Mouse (Mus musculus) ES-E14 (cell line): ENCODE data around the gene Degs1. TPM values are rescaled to one million over a fixed set of nuclear protein-coding genes. Genes with fewer than 3 reads are reported as not detected.
"Not testable (repeated sequence)": the region's sequence is repeated elsewhere in the genome, so short reads cannot be mapped to it uniquely, and the experiment has no call there.

Source experiments
- DNase-seq: peaks from one replicate; pipeline ENCODE4 v3.0.0-alpha.2; 2013; ENCODE audit warnings: low read depth, low spot score
- H3K27ac ChIP-seq: 2 replicates; pipeline ENCODE4 v1.5.1; 2012; ENCODE audit warnings: low read depth, mild to moderate bottlenecking, low read length, moderate library complexity, mixed read lengths; ENCODE audit not compliant: poor library complexity, insufficient read depth, severe bottlenecking
- H3K36me3 ChIP-seq: 2 replicates; pipeline ENCODE4 v1.6.1; 2012; ENCODE audit warnings: mild to moderate bottlenecking, low read length, moderate library complexity, mixed read lengths; ENCODE audit not compliant: control insufficient read depth, poor library complexity, insufficient read depth, severe bottlenecking
- H3K4me1 ChIP-seq, 2 experiments: fragments of 150-350 bp in 1 of 2; sonication (generic) in 1 of 2; 2 replicates each; pipeline ENCODE4 v1.6.1; 2012; ENCODE audit warnings: low read length in 2 of 2, mild to moderate bottlenecking in 1 of 2, mixed read lengths in 1 of 2; ENCODE audit not compliant: control insufficient read depth in 2 of 2, insufficient read depth in 2 of 2, poor library complexity in 1 of 2
- H3K4me3 ChIP-seq, 2 experiments: fragments of 150-350 bp in 1 of 2; sonication (generic) in 1 of 2; 2 replicates each; pipeline ENCODE4 v1.5.1; 2012; ENCODE audit warnings: low read length in 2 of 2, low read depth in 1 of 2, mild to moderate bottlenecking in 1 of 2, mixed read lengths in 1 of 2; ENCODE audit not compliant: insufficient read depth in 1 of 2, poor library complexity in 1 of 2, severe bottlenecking in 1 of 2
- H3K9ac ChIP-seq: 2 replicates; pipeline ENCODE4 v1.6.1; 2012; ENCODE audit warnings: low read depth, mild to moderate bottlenecking, low read length, mixed read lengths; ENCODE audit not compliant: poor library complexity, insufficient read depth, severe bottlenecking
- H3K9me3 ChIP-seq: fragments of 150-350 bp; sonication (generic); 2 replicates; pipeline ENCODE4 v1.6.1; 2012; ENCODE audit warnings: low read depth, mild to moderate bottlenecking, low read length; ENCODE audit not compliant: control insufficient read depth, insufficient read depth
- CHD2 ChIP-seq: IDR thresholded peaks from 2 replicates; pipeline ENCODE4 v1.6.1; 2014; ENCODE audit warnings: mild to moderate bottlenecking, low read depth, low read length, inconsistent platforms
- HCFC1 ChIP-seq: IDR thresholded peaks from 2 replicates; pipeline ENCODE4 v1.6.1; 2012; ENCODE audit warnings: low read length, inconsistent platforms, borderline replicate concordance; ENCODE audit not compliant: insufficient read depth
- MAFK ChIP-seq: IDR thresholded peaks from 2 replicates; pipeline ENCODE4 v1.6.1; 2014; ENCODE audit warnings: mild to moderate bottlenecking, low read depth, low read length, inconsistent platforms; ENCODE audit not compliant: insufficient read depth
- ZC3H11A ChIP-seq: IDR thresholded peaks from 2 replicates; pipeline ENCODE4 v1.6.1; 2012; ENCODE audit warnings: low read depth, mild to moderate bottlenecking, inconsistent platforms, low read length, borderline replicate concordance
- ZNF384 ChIP-seq: IDR thresholded peaks from 2 replicates; pipeline ENCODE4 v1.6.1; 2012; ENCODE audit warnings: low read depth, low read length, inconsistent platforms
- in situ Hi-C, 2 experiments: fragments of 600-800 bp; cut with MboI; formaldehyde crosslinking; loops; one replicate each; pipeline ENCODE4 v1.15.1; 2025; ENCODE audit warnings: low sequenced_read_pairs in 2 of 2, inconsistent platforms in 1 of 2; ENCODE audit not compliant: unreplicated experiment in 2 of 2
- total RNA-seq: library from RNA; depleted of rRNA; stranded (reverse); fragments of 300-350 nt; gene quantifications from 2 replicates; pipeline ENCODE4 v1.2.3, GENCODE M21; 2012

Degs1 gene
- total RNA-seq, 1 experiment, result 126 TPM

DNA sequence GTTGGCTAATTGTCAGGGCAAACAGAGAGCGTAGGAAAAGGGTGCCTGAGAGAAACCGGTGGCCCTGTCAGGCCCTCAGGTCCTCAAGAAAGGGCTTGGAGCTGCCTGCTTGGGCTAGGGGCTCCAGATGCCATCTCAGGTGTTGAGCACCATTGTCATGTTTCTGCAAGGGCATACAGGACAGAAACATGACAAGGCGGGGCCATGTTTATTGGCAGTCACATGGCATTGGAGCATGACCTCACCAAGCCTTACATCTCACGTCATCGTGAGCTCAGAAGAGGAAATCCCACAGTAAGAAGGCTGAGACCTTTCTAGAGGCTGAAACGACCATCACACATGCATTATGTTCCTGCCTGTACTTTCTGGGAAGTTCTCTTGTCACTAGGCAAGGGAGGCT lies 13.5 kb upstream of the Degs1 start:
- TF ChIP-seq HCFC1 (no peak), ZNF384 (no peak), MAFK (no peak), ZC3H11A (no peak), CHD2 (no peak)
- Histone ChIP-seq H3K36me3 (no peaks in the 10 kb centered on the region), H3K4me1 (peaks cover 1 to 7% of the 10 kb centered on the region in 2 experiments; a peak in 3 of 4 replicates), H3K27ac (no peak overlapping the region), H3K9ac (no peak overlapping the region), H3K9me3 (no peaks in the 10 kb centered on the region), H3K4me3 (no peak overlapping the region)
- DNase-seq, result no peak
- in situ Hi-C loops, result no loop called here

DNA sequence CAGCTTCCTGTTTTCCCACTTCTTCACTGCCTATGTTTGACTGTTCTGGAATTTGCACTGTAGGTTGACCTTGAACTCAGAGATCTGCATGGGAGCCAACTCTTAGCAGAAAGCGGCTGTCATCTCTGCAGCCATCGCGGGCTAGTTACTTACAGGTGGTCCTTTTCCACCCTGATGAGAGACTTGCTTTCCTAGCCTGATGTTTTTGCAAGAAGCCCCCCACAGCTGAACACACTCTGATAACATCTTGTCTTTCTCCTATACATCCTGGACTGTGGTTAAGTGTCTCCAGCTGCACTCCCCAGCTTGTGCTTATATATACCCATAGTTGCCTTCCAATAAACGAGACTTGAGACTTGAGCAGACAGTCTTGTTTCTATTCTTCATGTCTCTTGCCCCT lies 9.7 kb upstream of the Degs1 start:
- no peak overlapping the region for H3K9ac ChIP-seq
- no peak overlapping the region for H3K27ac ChIP-seq
- no peaks in the 10 kb centered on the region for H3K9me3 ChIP-seq
- in situ Hi-C loops, result no loop called here
- no peaks in the 10 kb centered on the region for H3K36me3 ChIP-seq
- no peak overlapping the region for H3K4me3 ChIP-seq
- DNase-seq, result no peak
- no peak for TF ChIP-seq ZNF384
- no peak for TF ChIP-seq CHD2
- TF ChIP-seq HCFC1, result no peak
- no peak for TF ChIP-seq MAFK
- no peak for TF ChIP-seq ZC3H11A
- peaks cover 1 to 10% of the 10 kb centered on the region in 2 experiments for H3K4me1 ChIP-seq

DNA sequence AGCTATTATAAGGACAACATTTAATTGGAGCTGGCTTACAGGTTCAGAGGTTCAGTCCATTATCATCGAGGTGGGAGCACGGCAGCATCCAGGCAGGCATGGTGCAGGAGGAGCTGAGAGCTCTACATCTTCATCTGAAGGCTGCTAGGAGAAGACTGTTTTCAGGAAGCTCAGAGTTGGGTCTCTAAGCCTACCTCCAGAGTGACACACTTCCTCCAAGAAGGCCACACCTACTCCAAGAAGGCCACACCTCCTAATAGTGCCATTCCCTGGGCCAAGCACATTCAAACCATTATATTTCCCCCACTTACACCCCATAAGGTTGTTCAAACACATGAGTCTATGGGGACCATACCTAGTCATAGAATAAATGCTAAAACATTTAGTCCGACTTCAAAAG lies 8.1 kb upstream of the Degs1 start:
- H3K27ac ChIP-seq, H3K9me3 ChIP-seq, H3K4me3 ChIP-seq, H3K36me3 ChIP-seq, H3K4me1 ChIP-seq, in situ Hi-C loops, DNase-seq, H3K9ac ChIP-seq: not testable (repeated sequence)

- Histone ChIP-seq H3K36me3 (no peaks in the 10 kb centered on the region), H3K4me3 (no peak overlapping the region), H3K9ac (no peak overlapping the region), H3K27ac (no peak overlapping the region), H3K9me3 (no peaks in the 10 kb centered on the region), H3K4me1 (peaks cover 1 to 4% of the 10 kb centered on the region in 2 experiments; a peak in 3 of 4 replicates)
- in situ Hi-C loops, result no loop called here
- TF ChIP-seq ZNF384 (no peak), CHD2 (no peak), HCFC1 (no peak), ZC3H11A (no peak), MAFK (no peak)
- DNase-seq, result no peak
These were observed 7.2 kb upstream of the Degs1 start for GRCm38 (mm10) chr1:182289781-182290180.

DNA sequence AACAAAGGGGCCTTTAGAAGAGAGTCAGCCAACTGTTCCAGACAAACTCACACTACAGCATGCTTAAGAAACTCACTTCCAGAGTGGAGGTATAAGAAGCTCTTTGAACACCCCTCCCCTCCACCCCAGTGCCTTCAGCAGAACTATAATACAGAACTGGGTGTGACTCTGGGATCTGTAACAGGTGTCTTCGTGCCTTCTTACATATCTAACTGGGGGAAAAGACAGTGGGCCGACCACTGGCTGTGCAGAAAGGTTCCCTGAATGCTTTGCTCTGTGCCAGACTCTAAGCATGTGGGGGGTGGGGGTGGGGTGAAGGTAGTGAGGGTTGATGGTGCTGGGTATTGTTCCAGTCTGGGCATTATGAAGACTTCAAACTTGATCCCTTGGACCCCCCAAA lies 6.0 kb upstream of the Degs1 start:
- H3K9me3 ChIP-seq, result no peaks in the 10 kb centered on the region
- in situ Hi-C loops, result no loop called here
- peaks cover 3 to 6% of the 10 kb centered on the region in 2 experiments; a peak in 3 of 4 replicates for H3K4me1 ChIP-seq
- no peak for DNase-seq
- TF ChIP-seq ZC3H11A, result no peak
- TF ChIP-seq ZNF384, result no peak
- no peak for TF ChIP-seq HCFC1
- no peak for TF ChIP-seq CHD2
- no peak for TF ChIP-seq MAFK
- no peak overlapping the region for H3K9ac ChIP-seq
- H3K36me3 ChIP-seq, result no peaks in the 10 kb centered on the region
- H3K4me3 ChIP-seq, result no peak overlapping the region
- H3K27ac ChIP-seq, result no peak overlapping the region
